ENCODE assay signal across 8 mouse cellular contexts in genomic region chr12:81915176-81915950, GRCm38 (mm10). TPM values are rescaled to one million over a fixed set of nuclear protein-coding genes. Genes with fewer than 3 reads are reported as not detected.
DNase-seq lines count a peak whose midpoint lies in the region; ATAC-seq lines count a peak whose summit lies in the region.

No protein-coding gene starts in this region.

- no peak for ATAC-seq in limb, embryonic 11.5 days (ENCODE audit: insufficient number of reproducible peaks, low FRiP score, low TSS enrichment, low read depth)

- peak; percentile 77 for DNase-seq in 416B (ENCODE audit: low read depth)
- DNase-seq in NIH3T3 (ENCODE audit: low read depth) = peak; percentile 88
- peak; percentile 85 to 87 for DNase-seq in cerebellum, postnatal 14 days
- peak; percentile 76 for DNase-seq in gastrocnemius, adult 18-20 months (ENCODE audit: low spot score)
- DNase-seq in kidney, adult 18-20 months = peak; percentile 79
- peak; percentile 81 for DNase-seq in limb, embryonic 11.5 days (ENCODE audit: low spot score)
- peak; percentile 28 for DNase-seq in ovary, adult 18-20 months (ENCODE audit: low spot score)
- DNase-seq in thymus, postnatal 0 days (ENCODE audit: low spot score) = peak; percentile 82

- H3K27ac ChIP-seq in limb, embryonic 11.5 days (replicated peaks; ENCODE audit: low read depth, low read length) = no peak overlapping the region

- no peak overlapping the region for H3K4me2 ChIP-seq in limb, embryonic 11.5 days (ENCODE audit: low read depth, severe bottlenecking)

- H3K4me3 ChIP-seq in limb, embryonic 11.5 days (ENCODE audit: low read depth, low read length) = no peak overlapping the region

- H3K9me3 ChIP-seq in limb, embryonic 11.5 days (ENCODE audit: control insufficient read depth, low read length) = no peaks in the 10 kb centered on the region

- peaks cover 5% of the 10 kb centered on the region; the same call in 1 of the 2 replicates for H3K36me3 ChIP-seq in limb, embryonic 11.5 days (ENCODE audit: control insufficient read depth, insufficient read depth, low read length)

- no peaks in the 10 kb centered on the region for H3K27me3 ChIP-seq in limb, embryonic 11.5 days (ENCODE audit: control insufficient read depth, insufficient read depth, low read length)

- no peaks in the 10 kb centered on the region for H3K4me1 ChIP-seq in limb, embryonic 11.5 days (ENCODE audit: control insufficient read depth, insufficient read depth, low read length)

- 59% methylated on average over 2 of the region's 2 CpGs for WGBS in limb, embryonic 11.5 days

- H3K9ac ChIP-seq in limb, embryonic 11.5 days (ENCODE audit: low read length) = no peak overlapping the region

RNA-seq across cellular contexts. Expression of gene Pcnx, which starts 55.5 kb away (rescaled TPM):
- total RNA-seq in gastrocnemius, adult 18-20 months (2021) = 10 to 100 TPM; 45.3 to 52.3 TPM
- polyA plus RNA-seq in limb, embryonic 11.5 days (2014; fragmentation: Nextera tagmentation; extraction: Ambion mirVana) = 12.5 and 12.8 TPM in 2 replicates
- 9.8 and 17.5 TPM in 2 replicates for polyA plus RNA-seq in thymus, postnatal 0 days (2015; fragmentation: Nextera tagmentation; extraction: Ambion mirVana)

Comparison
In these comparisons a context has a peak if more than half of its experiments do, and no peak if none do; other contexts are left out.
1. DNase-seq: peak in every context shown above with its lines; median percentile 88 in NIH3T3; 86 in cerebellum, postnatal 14 days; 82 in thymus, postnatal 0 days; 81 in limb, embryonic 11.5 days; 79 in kidney, adult 18-20 months; 77 in 416B; 76 in gastrocnemius, adult 18-20 months; 28 in ovary, adult 18-20 months.